Mouse (Mus musculus) liver, postnatal 0 days (tissue): ENCODE measurements around the gene Prss16.
A peak's percentile ranks its signal among the peaks of the same experiment; 100 is the strongest.

Experiments
- CTCF ChIP-seq: sonication (generic); IDR thresholded peaks from 2 replicates; pipeline ENCODE4 v1.5.1; 2016; ENCODE audit warnings: antibody characterized with exemption, low read depth
- EP300 ChIP-seq: IDR thresholded peaks from 2 replicates; pipeline ENCODE4 v1.6.1; 2016; ENCODE audit warnings: antibody characterized with exemption, low read depth, mild to moderate bottlenecking

DNA sequence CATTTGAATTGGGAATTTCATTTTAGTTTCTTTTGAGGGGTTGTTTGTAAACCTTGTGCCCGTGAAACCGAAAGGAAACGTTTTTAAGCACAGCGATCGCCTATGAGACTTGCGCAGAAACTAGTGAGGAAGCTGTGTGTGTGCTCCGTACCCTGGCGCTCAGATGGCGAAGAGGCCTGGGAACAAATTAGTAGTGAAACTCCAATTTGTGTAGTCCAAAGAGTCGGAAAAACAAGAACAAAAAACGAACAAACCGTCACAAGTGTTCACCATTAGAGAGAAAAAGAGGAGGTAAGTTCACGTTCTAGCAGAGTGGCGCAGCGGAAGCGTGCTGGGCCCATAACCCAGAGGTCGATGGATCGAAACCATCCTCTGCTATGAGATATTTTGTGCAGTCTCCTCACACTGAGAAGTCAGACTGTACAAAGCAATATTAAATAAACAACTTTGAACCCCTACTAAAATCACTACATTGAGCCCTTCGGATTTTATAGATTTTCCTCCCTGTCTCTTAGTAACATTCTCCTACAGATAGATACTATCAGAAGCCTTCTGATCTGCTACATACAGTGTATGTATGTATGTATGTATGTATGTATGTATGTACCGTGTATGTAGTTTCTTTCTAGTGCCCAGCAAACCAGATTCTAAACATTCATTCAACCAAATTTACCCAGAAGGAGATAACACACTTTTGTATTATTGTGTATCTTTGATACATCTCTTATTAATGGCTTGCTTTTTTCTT lies 34.6 kb downstream of the Prss16 start:
- peak; percentile 64 for TF ChIP-seq EP300
- TF ChIP-seq CTCF: no peak
